Mouse (Mus musculus) heart, embryonic 11.5 days (tissue): ENCODE data around the gene Sh3bp4. TPM values are rescaled to one million over a fixed set of nuclear protein-coding genes. Genes with fewer than 3 reads are reported as not detected.
A peak's percentile ranks its signal among the peaks of the same experiment; 100 is the strongest.

Experiments
- ATAC-seq: fragments of 200-750 bp; cut with Nextera tagmentation; replicated peaks from 2 replicates; pipeline ENCODE4 v1.8.0; 2017; ENCODE audit warnings: moderate library complexity; ENCODE audit not compliant: insufficient number of reproducible peaks, low FRiP score, low TSS enrichment
- H3K27ac ChIP-seq: fragments of 300-500 bp; sonication (generic); 2 replicates; pipeline ENCODE4 v1.5.1; 2014; ENCODE audit warnings: mild to moderate bottlenecking, low read depth, low read length
- H3K27me3 ChIP-seq: fragments of 300-500 bp; sonication (generic); 2 replicates; pipeline ENCODE4 v1.6.1; 2014; ENCODE audit warnings: mild to moderate bottlenecking, low read length, mixed read lengths; ENCODE audit not compliant: control insufficient read depth, insufficient read depth
- H3K36me3 ChIP-seq: fragments of 300-500 bp; sonication (generic); 2 replicates; pipeline ENCODE4 v1.6.1; 2014; ENCODE audit warnings: mild to moderate bottlenecking, low read length, moderate library complexity, mixed read lengths; ENCODE audit not compliant: control insufficient read depth, insufficient read depth
- H3K4me1 ChIP-seq: fragments of 300-500 bp; sonication (generic); 2 replicates; pipeline ENCODE4 v1.6.1; 2014; ENCODE audit warnings: low read length; ENCODE audit not compliant: control insufficient read depth, insufficient read depth
- H3K4me2 ChIP-seq: fragments of 300-500 bp; sonication (generic); 2 replicates; pipeline ENCODE4 v1.6.1; 2014; ENCODE audit warnings: mild to moderate bottlenecking, moderate library complexity
- H3K4me3 ChIP-seq: fragments of 300-500 bp; sonication (generic); 2 replicates; pipeline ENCODE4 v1.5.1; 2014; ENCODE audit warnings: low read depth, low read length
- H3K9ac ChIP-seq: fragments of 300-500 bp; sonication (generic); 2 replicates; pipeline ENCODE4 v1.6.1; 2014; ENCODE audit warnings: mild to moderate bottlenecking, low read depth, low read length, moderate library complexity
- H3K9me3 ChIP-seq: fragments of 300-500 bp; sonication (generic); replicated peaks from 2 replicates; pipeline ENCODE4 v1.6.1; 2016; ENCODE audit warnings: low read length; ENCODE audit not compliant: control insufficient read depth
- WGBS: fragments of 180-500 bp; shearing (Covaris S2); extraction: QIAGEN DNeasy Blood & Tissue Kit; methylation state at CpG from one replicate; pipeline ENCODE4 v1.1.7; 2014; ENCODE audit not compliant: insufficient replicate concordance; 5-methylcytosine and 5-hydroxymethylcytosine counted together
- polyA plus RNA-seq: library from polyadenylated mRNA; unstranded; fragments of >200 nt; fragmentation: Nextera tagmentation; extraction: Ambion mirVana; gene quantifications from 2 replicates; pipeline ENCODE4 v1.2.1, GENCODE M21; 2014

Sh3bp4 gene
- polyA plus RNA-seq, 1 experiment from 2014 or later: 15.3 TPM

DNA sequence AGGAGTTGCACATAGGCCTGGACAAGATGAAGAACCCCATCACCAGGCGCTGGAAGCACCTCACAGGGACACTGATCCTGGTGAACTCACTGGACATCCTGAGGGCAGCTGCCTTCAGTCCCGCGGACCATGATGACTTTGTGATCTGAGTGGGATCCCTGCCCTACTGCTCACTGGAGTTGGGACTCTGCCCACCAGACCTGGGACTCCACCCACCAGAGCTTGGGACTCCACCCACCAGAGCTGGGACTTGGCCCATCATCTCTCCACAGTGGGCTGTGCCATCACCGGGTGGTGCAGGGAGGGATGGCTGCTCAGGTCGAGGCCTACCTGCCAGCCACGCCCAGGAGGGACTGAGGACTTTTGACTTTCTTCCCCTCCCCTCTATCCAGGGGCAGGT is 83.0 kb downstream of the Sh3bp4 start:
- Histone ChIP-seq H3K36me3 (peaks cover 9% of the 10 kb centered on the region), H3K9me3 (no peaks in the 10 kb centered on the region), H3K4me1 (0 out of 2 replicates have a peak, but pooled peaks cover 3% of the 10 kb centered on the region), H3K27ac (no peak overlapping the region), H3K4me2 (no peak overlapping the region), H3K27me3 (no peaks in the 10 kb centered on the region), H3K4me3 (no peak overlapping the region), H3K9ac (no peak overlapping the region)
- ATAC-seq: no peak
- 78% methylated on average over 6 of the region's 6 CpGs for WGBS

DNA sequence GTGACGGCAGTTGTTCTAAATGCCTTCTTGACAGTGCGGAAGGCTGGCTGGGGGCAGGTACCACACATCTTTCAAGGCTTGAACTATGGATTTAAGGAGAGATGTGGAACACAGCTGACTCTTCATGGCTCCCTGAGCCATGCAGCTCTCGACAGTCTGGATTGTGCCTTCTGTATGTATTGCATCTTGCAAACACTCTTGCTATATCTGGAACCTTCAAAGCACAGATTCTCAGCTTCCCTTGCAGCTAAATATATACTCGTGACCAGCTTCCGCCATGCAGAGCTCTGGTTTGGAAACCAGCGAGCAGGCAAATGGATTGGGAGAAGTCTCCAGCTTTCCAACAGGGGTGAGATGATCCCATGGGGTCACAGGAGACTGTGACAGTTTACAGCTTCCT is 93.3 kb downstream of the Sh3bp4 start:
- no peak overlapping the region for H3K4me2 ChIP-seq
- H3K27me3 ChIP-seq: no peaks in the 10 kb centered on the region
- peaks cover 18% of the 10 kb centered on the region for H3K4me1 ChIP-seq
- no peak overlapping the region for H3K27ac ChIP-seq
- no peak overlapping the region for H3K4me3 ChIP-seq
- no peaks in the 10 kb centered on the region for H3K36me3 ChIP-seq
- 74% methylated on average over 6 of the region's 6 CpGs for WGBS
- 0 out of 2 replicates have a peak, but pooled peaks cover 3% of the 10 kb centered on the region for H3K9me3 ChIP-seq
- H3K9ac ChIP-seq: no peak overlapping the region
- ATAC-seq: no peak

DNA sequence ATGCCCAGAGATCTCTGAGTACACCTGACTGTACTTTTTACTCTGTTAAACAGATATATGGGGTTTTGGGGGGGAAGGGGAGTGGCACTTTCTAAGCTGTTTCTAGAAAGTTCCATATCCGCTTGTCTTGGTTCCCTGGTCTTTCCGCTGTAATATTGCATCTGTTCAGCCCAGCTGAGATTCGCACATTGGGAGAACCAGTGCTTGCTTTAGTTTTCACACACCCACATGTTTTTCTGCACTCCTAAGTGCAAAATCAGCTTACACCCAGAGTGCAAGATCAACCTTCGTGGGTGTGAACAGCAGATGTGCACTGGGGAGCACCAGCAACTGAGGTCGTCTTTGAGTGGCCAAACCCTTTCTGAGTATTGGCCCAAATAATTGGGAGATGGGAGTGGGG is 94.1 kb downstream of the Sh3bp4 start:
- no peak overlapping the region for H3K4me2 ChIP-seq
- H3K27me3 ChIP-seq: no peaks in the 10 kb centered on the region
- 0 out of 2 replicates have a peak, but pooled peaks cover 3% of the 10 kb centered on the region for H3K9me3 ChIP-seq
- ATAC-seq: no peak
- whole genome bisulfite sequencing: 79% methylated on average over 5 of the region's 5 CpGs
- H3K36me3 ChIP-seq: no peaks in the 10 kb centered on the region
- no peak overlapping the region for H3K4me3 ChIP-seq
- no peak overlapping the region for H3K27ac ChIP-seq
- no peak overlapping the region for H3K9ac ChIP-seq
- peaks cover 18% of the 10 kb centered on the region for H3K4me1 ChIP-seq

DNA sequence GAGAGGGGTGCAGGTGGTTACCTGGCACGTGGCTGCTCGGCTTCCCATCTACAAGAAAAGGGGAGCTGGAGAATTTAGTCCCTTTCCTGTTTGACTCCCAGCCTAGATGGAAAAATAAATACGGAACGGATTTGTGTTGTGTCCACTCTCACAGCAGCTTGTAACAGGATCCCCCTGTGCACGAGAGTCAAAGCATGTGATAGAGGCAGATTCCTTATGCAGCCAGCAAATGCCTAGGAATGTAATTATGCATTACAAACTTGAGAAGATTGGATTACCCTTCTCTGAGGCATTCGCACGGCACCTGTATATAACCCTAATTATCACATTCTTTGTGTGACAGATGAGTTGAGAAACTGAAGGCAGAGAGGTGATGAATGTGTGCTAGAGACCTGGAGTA is 94.5 kb downstream of the Sh3bp4 start:
- 35% methylated on average over 7 of the region's 7 CpGs for WGBS
- Histone ChIP-seq H3K4me3 (no peak overlapping the region), H3K9me3 (0 out of 2 replicates have a peak, but pooled peaks cover 3% of the 10 kb centered on the region), H3K9ac (no peak overlapping the region), H3K27me3 (no peaks in the 10 kb centered on the region), H3K36me3 (no peaks in the 10 kb centered on the region), H3K4me1 (peaks cover 18% of the 10 kb centered on the region), H3K4me2 (no peak overlapping the region), H3K27ac (no peak overlapping the region)
- ATAC-seq: no peak

DNA sequence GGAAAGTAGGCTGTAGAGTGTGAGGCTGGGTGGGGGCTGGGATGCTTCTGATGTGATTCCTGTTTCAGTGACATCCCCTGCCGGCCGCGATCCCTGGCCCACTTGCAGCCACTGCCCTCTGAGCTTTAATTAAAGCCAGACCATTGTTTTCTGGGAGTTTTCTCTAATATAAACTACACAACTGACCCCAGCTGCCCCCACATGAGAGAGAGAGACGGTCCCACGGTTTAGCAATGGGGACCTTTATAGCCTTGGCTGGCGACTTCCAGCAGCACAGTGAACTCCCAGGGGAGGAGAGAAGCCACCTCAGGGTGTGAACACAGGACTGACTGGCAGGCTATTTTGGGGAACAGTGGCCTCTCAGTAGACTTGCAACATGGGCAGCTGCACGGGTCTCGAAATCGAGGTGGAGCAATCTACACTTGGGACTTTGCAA is 96.6 kb downstream of the Sh3bp4 start:
- H3K4me2 ChIP-seq: peak overlapping the region; percentile 22
- 0 out of 2 replicates have a peak, but pooled peaks cover 3% of the 10 kb centered on the region for H3K9me3 ChIP-seq
- no peaks in the 10 kb centered on the region for H3K27me3 ChIP-seq
- no peak for ATAC-seq
- no peak overlapping the region for H3K4me3 ChIP-seq
- H3K36me3 ChIP-seq: no peaks in the 10 kb centered on the region
- H3K4me1 ChIP-seq: peaks cover 18% of the 10 kb centered on the region
- 26% methylated on average over 9 of the region's 9 CpGs for WGBS
- H3K9ac ChIP-seq: peak overlapping the region; percentile 16; the same call in 1 of the 2 replicates
- H3K27ac ChIP-seq: peak overlapping the region; percentile 46; the same call in 1 of the 2 replicates

DNA sequence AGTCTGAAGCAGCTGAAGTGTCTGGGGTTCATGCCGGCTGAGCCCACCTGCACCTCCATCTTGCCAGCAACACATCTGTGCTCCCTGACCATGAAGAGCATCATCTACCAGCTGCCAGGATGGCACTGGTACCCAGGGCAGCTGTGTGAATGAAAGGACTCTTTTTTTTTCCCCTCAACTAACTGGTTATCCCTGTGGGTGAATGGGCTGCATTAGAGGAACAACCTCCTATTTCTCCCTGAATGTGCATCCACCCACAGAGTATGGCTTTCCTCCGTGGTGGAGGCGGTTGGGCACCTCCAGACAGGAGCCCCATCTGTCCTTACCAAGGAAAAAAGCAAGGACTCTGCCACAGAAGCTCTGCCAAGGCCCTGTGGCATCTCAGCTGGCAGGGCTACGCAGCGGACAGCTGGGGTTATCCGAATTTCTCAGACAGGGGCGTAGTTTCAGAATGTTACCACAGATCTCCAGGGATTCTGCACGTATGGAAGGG is 101.1 kb downstream of the Sh3bp4 start:
- Histone ChIP-seq H3K9me3 (no peaks in the 10 kb centered on the region), H3K36me3 (no peaks in the 10 kb centered on the region), H3K27me3 (no peaks in the 10 kb centered on the region), H3K4me1 (peaks cover 14% of the 10 kb centered on the region; the same call in 1 of the 2 replicates), H3K4me2 (no peak overlapping the region), H3K27ac (no peak overlapping the region), H3K4me3 (no peak overlapping the region), H3K9ac (no peak overlapping the region)
- 85% methylated on average over 8 of the region's 8 CpGs for WGBS
- no peak for ATAC-seq

DNA sequence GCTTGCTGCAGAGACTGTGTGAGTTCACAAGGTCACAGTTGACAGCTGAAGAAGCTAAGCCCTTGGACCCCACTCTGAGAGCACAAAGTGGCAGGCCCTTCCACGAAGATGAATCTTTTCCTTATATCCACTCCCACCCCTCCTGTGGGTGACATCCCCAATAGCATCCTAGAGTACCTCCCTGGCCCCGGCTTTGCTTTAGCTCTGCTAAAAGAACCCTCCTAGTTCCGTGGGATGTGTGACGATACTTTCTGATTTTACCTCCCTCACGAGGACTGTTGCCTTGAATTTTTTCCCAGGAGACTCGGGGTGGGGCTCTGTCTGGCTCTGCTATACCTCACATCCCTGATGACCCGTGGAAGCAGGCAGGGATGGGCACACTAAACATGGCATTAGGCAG is 104.4 kb downstream of the Sh3bp4 start:
- Histone ChIP-seq H3K4me1 (0 out of 2 replicates have a peak, but pooled peaks cover 3% of the 10 kb centered on the region), H3K4me3 (no peak overlapping the region), H3K27me3 (no peaks in the 10 kb centered on the region), H3K9me3 (no peaks in the 10 kb centered on the region), H3K9ac (no peak overlapping the region; the same call in 1 of the 2 replicates), H3K4me2 (no peak overlapping the region), H3K27ac (no peak overlapping the region), H3K36me3 (no peaks in the 10 kb centered on the region)
- 58% methylated on average over 7 of the region's 7 CpGs for WGBS
- ATAC-seq: no peak

DNA sequence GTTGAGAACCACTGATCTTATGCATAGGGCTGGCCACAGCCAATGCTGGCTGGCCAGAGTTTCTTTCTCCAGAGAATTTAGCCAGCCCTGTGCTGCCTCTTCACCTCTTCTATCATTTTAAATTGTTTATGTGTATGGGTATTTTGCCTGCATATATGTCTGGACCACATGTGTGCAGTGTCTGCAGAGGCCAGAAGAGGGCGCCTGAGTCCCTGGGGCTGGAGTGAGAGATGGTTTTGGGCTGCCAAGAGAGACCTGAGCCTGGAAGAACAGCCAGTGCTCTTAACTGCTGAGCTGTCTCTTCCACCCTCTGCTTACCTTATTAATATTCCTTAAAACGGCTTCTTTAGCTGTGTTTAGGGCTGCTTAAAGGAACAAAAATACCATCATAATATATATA is 105.1 kb downstream of the Sh3bp4 start:
- Histone ChIP-seq H3K4me1 (0 out of 2 replicates have a peak, but pooled peaks cover 3% of the 10 kb centered on the region), H3K27ac (no peak overlapping the region), H3K9ac (no peak overlapping the region), H3K4me3 (no peak overlapping the region), H3K36me3 (no peaks in the 10 kb centered on the region), H3K27me3 (no peaks in the 10 kb centered on the region), H3K9me3 (no peaks in the 10 kb centered on the region), H3K4me2 (no peak overlapping the region)
- 50% methylated on average over 2 of the region's 2 CpGs for WGBS
- no peak for ATAC-seq

DNA sequence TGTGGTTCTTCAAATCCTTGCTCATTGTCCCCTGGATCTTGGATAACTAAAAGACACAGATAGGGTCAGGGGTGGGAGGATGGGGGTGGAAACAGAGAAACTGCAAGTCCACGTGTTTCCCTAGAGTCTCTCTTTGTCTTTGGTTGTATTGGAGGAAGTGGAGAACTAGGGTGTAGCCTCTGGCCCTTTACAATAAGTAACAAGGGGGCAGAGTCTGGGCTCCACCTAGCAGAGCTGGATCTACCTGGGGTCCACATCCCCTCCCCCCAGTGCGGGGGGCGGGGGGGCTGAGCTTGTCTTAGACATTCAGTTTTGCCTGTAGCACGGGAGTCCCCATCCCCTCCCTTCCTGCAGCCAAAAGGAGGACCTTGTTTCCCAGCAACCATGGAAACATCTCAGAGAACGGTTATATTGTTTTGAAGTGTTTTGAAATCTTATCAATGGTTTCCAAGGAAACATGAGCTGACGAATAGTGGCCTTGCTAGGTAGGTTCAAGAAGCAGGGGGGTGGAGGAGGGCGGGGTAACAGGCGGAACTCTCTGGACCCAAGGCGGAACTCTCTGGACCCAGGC is 113.1 kb downstream of the Sh3bp4 start:
- Histone ChIP-seq H3K27me3 (no peaks in the 10 kb centered on the region), H3K4me1 (peaks cover 17% of the 10 kb centered on the region), H3K4me3 (no peak overlapping the region), H3K9me3 (no peaks in the 10 kb centered on the region), H3K36me3 (no peaks in the 10 kb centered on the region), H3K9ac (no peak overlapping the region; the same call in 1 of the 2 replicates), H3K4me2 (peak overlapping the region; percentile 37), H3K27ac (peak overlapping the region; percentile 83)
- ATAC-seq: peak; percentile 58; the same call in 1 of the 2 replicates
- 7% methylated on average over 9 of the region's 9 CpGs for WGBS
